Mouse (Mus musculus) intestine, postnatal 0 days (tissue): ENCODE data around the gene Bloc1s4. TPM values are rescaled to one million over a fixed set of nuclear protein-coding genes. Genes with fewer than 3 reads are reported as not detected.

ENCODE experiments used
- ATAC-seq: fragments of 200-750 bp; cut with Nextera tagmentation; 2 replicates; pipeline ENCODE4 v1.8.0; 2017; ENCODE audit warnings: mild to moderate bottlenecking, moderate TSS enrichment, moderate library complexity
- H3K27ac ChIP-seq: fragments of 300-500 bp; sonication (generic); 2 replicates; pipeline ENCODE4 v1.5.1; 2014; ENCODE audit warnings: mild to moderate bottlenecking, low read depth, low read length, moderate library complexity
- H3K27me3 ChIP-seq: fragments of 300-500 bp; sonication (generic); replicated peaks from 2 replicates; pipeline ENCODE4 v1.6.1; 2014; ENCODE audit warnings: low read length, mixed read lengths; ENCODE audit not compliant: control insufficient read depth, insufficient read depth
- H3K36me3 ChIP-seq: fragments of 300-500 bp; sonication (generic); 2 replicates; pipeline ENCODE4 v1.6.1; 2014; ENCODE audit warnings: mild to moderate bottlenecking, moderate library complexity; ENCODE audit not compliant: control insufficient read depth, insufficient read depth
- H3K4me1 ChIP-seq: fragments of 300-500 bp; sonication (generic); replicated peaks from 2 replicates; pipeline ENCODE4 v1.6.1; 2014; ENCODE audit warnings: antibody characterized with exemption, low read length, mixed read lengths; ENCODE audit not compliant: control insufficient read depth, insufficient read depth
- H3K4me2 ChIP-seq: fragments of 300-500 bp; sonication (generic); replicated peaks from 2 replicates; pipeline ENCODE4 v1.6.1; 2014; ENCODE audit warnings: low read depth, mild to moderate bottlenecking, moderate library complexity
- H3K4me3 ChIP-seq: fragments of 300-500 bp; sonication (generic); 2 replicates; pipeline ENCODE4 v1.5.1; 2014; ENCODE audit warnings: low read depth, low read length
- H3K9ac ChIP-seq: fragments of 300-500 bp; sonication (generic); 2 replicates; pipeline ENCODE4 v1.6.1; 2014; ENCODE audit warnings: mild to moderate bottlenecking, low read depth, low read length
- H3K9me3 ChIP-seq: fragments of 300-500 bp; sonication (generic); 2 replicates; pipeline ENCODE4 v1.6.1; 2016; ENCODE audit warnings: mixed run types; ENCODE audit not compliant: control insufficient read depth
- CTCF ChIP-seq: sonication (generic); IDR thresholded peaks from 2 replicates; pipeline ENCODE4 v1.5.1; 2016; ENCODE audit warnings: low read depth, mild to moderate bottlenecking, control low read depth, antibody characterized with exemption, moderate library complexity
- WGBS: fragments of 180-500 bp; shearing (Covaris S2); extraction: QIAGEN DNeasy Blood & Tissue Kit; methylation state at CpG from one replicate; pipeline ENCODE4 v1.1.7; 2014; 5-methylcytosine and 5-hydroxymethylcytosine counted together
- polyA plus RNA-seq: library from polyadenylated mRNA; unstranded; fragments of >200 nt; fragmentation: Nextera tagmentation; extraction: Ambion mirVana; gene quantifications from 2 replicates; pipeline ENCODE4 v1.2.1, GENCODE M21; 2015

Bloc1s4 gene
- polyA plus RNA-seq, 1 experiment from 2014 or later: 22.5 TPM

DNA sequence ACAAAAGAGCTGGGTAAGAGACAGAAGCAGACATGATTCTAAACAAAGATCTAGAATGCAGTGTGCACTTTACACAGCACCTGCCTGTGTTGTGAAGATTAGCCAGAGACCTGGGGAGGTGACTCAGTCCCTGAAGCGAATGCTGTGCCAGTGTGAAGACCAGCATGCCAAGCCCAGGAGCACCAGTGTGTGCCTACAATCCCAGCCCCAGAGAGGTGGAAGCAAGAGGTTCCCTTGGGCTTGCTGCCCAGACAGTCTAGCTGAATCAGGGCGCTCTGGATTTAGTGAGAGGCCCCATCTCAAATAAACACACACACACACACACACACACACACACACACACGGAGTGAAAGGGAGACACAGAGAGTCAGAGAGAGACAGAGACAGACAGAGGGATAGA is 30.6 kb downstream of the Bloc1s4 start:
- no peak for ATAC-seq
- Histone ChIP-seq H3K4me2 (no peak overlapping the region), H3K9ac (no peak overlapping the region), H3K27me3 (no peaks in the 10 kb centered on the region), H3K27ac (no peak overlapping the region), H3K4me1 (no peaks in the 10 kb centered on the region), H3K9me3 (no peaks in the 10 kb centered on the region), H3K36me3 (no peaks in the 10 kb centered on the region), H3K4me3 (no peak overlapping the region)
- no peak for TF ChIP-seq CTCF
- WGBS: 63% methylated on average over 3 of the region's 3 CpGs

- no peaks in the 10 kb centered on the region for H3K9me3 ChIP-seq
- no peak overlapping the region for H3K4me3 ChIP-seq
- no peak overlapping the region for H3K27ac ChIP-seq
- H3K4me2 ChIP-seq: no peak overlapping the region
- ATAC-seq: no peak
- no peaks in the 10 kb centered on the region for H3K4me1 ChIP-seq
- H3K9ac ChIP-seq: no peak overlapping the region
- no peak for TF ChIP-seq CTCF
- H3K27me3 ChIP-seq: no peaks in the 10 kb centered on the region
- H3K36me3 ChIP-seq: no peaks in the 10 kb centered on the region
- 68% methylated on average over 2 of the region's 2 CpGs for WGBS
These were observed 31.6 kb downstream of the Bloc1s4 start for GRCm38 (mm10) chr5:36716816-36717215.

- no peak overlapping the region for H3K4me3 ChIP-seq
- 77% methylated on average over 3 of the region's 3 CpGs for WGBS
- no peak overlapping the region for H3K4me2 ChIP-seq
- no peaks in the 10 kb centered on the region for H3K27me3 ChIP-seq
- H3K36me3 ChIP-seq: no peaks in the 10 kb centered on the region
- H3K27ac ChIP-seq: no peak overlapping the region
- no peak for ATAC-seq
- H3K9me3 ChIP-seq: no peaks in the 10 kb centered on the region
- no peak overlapping the region for H3K9ac ChIP-seq
- no peaks in the 10 kb centered on the region for H3K4me1 ChIP-seq
- no peak for TF ChIP-seq CTCF
These were observed 33.6 kb downstream of the Bloc1s4 start for GRCm38 (mm10) chr5:36714832-36715231.

DNA sequence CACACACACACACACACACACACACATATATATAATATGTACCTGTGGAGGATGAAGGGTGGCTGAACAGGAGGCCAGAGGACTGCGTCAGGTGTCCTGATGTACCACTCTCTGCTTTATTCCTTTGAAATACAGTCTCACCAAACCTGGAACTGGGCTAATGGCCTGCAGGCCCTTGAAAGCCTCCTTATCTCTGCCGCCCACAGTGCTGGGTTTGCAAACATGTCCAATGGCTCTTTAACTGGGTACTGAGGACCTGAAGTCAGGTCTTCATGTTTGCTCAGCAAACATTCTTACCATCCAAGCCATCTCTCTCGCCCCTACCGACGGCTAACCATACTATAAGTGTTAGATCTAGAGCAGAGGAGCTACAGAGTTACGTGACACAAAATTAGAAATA is 34.8 kb downstream of the Bloc1s4 start:
- no peak for TF ChIP-seq CTCF
- Histone ChIP-seq H3K9ac (no peak overlapping the region), H3K36me3 (no peaks in the 10 kb centered on the region), H3K27ac (peak overlapping the region; percentile 86), H3K4me3 (no peak overlapping the region), H3K27me3 (no peaks in the 10 kb centered on the region), H3K4me2 (peak overlapping the region; percentile 61; the same call in 1 of the 2 replicates), H3K4me1 (no peaks in the 10 kb centered on the region), H3K9me3 (no peaks in the 10 kb centered on the region)
- ATAC-seq: no peak
- 66% methylated on average over 6 of the region's 6 CpGs for WGBS

GRCm38 (mm10) chr5:36712553-36713534 is 35.6 kb downstream of the Bloc1s4 start:
- H3K9ac ChIP-seq: peak overlapping the region; percentile 8; the same call in 1 of the 2 replicates
- no peaks in the 10 kb centered on the region for H3K36me3 ChIP-seq
- peak overlapping the region; percentile 61 for H3K4me2 ChIP-seq
- H3K9me3 ChIP-seq: no peaks in the 10 kb centered on the region
- 4% methylated on average over 31 of the region's 31 CpGs for WGBS
- H3K27me3 ChIP-seq: no peaks in the 10 kb centered on the region
- H3K4me1 ChIP-seq: no peaks in the 10 kb centered on the region
- TF ChIP-seq CTCF: peak; percentile 30; the same call in 1 of the 2 replicates
- H3K4me3 ChIP-seq: peak overlapping the region; percentile 19
- H3K27ac ChIP-seq: peak overlapping the region; percentile 86
- ATAC-seq: peak; percentile 96

DNA sequence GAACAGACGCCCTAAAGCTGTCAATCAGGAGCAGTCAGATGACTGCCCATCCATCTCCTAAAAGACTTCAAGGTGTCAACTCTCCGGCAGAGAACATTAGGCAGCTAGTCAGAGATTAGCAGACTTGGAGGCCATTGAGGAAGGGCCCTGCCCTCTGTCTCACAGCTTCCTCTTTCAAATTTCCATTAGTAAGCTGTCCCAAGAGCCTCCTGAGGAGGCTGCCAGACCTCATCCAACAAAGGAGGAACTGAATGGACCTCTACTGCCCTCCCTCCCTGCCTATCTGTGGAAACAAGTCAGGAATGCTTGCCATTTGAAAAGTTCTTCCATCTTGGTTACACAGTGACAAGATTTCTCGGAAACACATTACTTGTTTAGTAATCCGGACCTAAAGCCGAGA is 36.6 kb downstream of the Bloc1s4 start:
- peak overlapping the region; percentile 86 for H3K27ac ChIP-seq
- H3K36me3 ChIP-seq: no peaks in the 10 kb centered on the region
- WGBS: 49% methylated on average over 5 of the region's 5 CpGs
- no peak overlapping the region for H3K9ac ChIP-seq
- TF ChIP-seq CTCF: no peak
- H3K4me1 ChIP-seq: no peaks in the 10 kb centered on the region
- ATAC-seq: no peak
- H3K9me3 ChIP-seq: no peaks in the 10 kb centered on the region
- no peak overlapping the region for H3K4me3 ChIP-seq
- peak overlapping the region; percentile 61; the same call in 1 of the 2 replicates for H3K4me2 ChIP-seq
- no peaks in the 10 kb centered on the region for H3K27me3 ChIP-seq
